Mouse (Mus musculus) myocyte (in vitro differentiated cells): ENCODE data around the gene Dnph1. TPM values are rescaled to one million over a fixed set of nuclear protein-coding genes. Genes with fewer than 3 reads are reported as not detected.
A peak's percentile ranks its signal among the peaks of the same experiment; 100 is the strongest.

Source experiments
- H3K27me3 ChIP-seq: one replicate; pipeline ENCODE4 v1.6.1; 2011; ENCODE audit not compliant: control insufficient read depth, insufficient read depth, insufficient read length
- H3K36me3 ChIP-seq: one replicate; pipeline ENCODE4 v1.6.1; 2011; ENCODE audit not compliant: control insufficient read depth, insufficient read depth
- H3K4me2 ChIP-seq: one replicate; pipeline ENCODE4 v1.6.1; 2011; ENCODE audit warnings: low read depth, control low read depth
- H3K4me3 ChIP-seq: one replicate; pipeline ENCODE4 v1.5.1; 2011; ENCODE audit warnings: mild to moderate bottlenecking, control low read depth, moderate library complexity
- H3K79me2 ChIP-seq: one replicate; pipeline ENCODE4 v1.6.1; 2011; ENCODE audit not compliant: control insufficient read depth, insufficient read depth
- H3ac ChIP-seq: one replicate; pipeline ENCODE4 v1.6.1; 2011; ENCODE audit not compliant: control insufficient read depth, insufficient read length
- CEBPB ChIP-seq: IDR thresholded peaks from 2 replicates; pipeline ENCODE4 v1.6.1; 2011; ENCODE audit warnings: mild to moderate bottlenecking, moderate library complexity; ENCODE audit not compliant: poor library complexity, insufficient read depth, severe bottlenecking
- E2F4 ChIP-seq: IDR thresholded peaks from one replicate; pipeline ENCODE4 v1.6.1; 2011; ENCODE audit warnings: mild to moderate bottlenecking, control low read depth, moderate library complexity; ENCODE audit not compliant: insufficient read depth
- MAX ChIP-seq: IDR thresholded peaks from one replicate; pipeline ENCODE4 v1.6.1; 2011; ENCODE audit warnings: low read depth, mild to moderate bottlenecking, control low read depth
- MYOD1 ChIP-seq, 3 experiments: IDR thresholded peaks; one replicate each; pipeline ENCODE4 v1.6.1; 2011; ENCODE audit warnings: control low read depth in 2 of 3, low read depth in 2 of 3, mild to moderate bottlenecking in 2 of 3, moderate library complexity in 1 of 3; ENCODE audit not compliant: insufficient read length in 2 of 3, control insufficient read depth in 1 of 3
- MYOG ChIP-seq, 3 experiments: IDR thresholded peaks; one replicate each; pipeline ENCODE4 v1.6.1; 2011; ENCODE audit warnings: control low read depth in 2 of 3, low read depth in 2 of 3, mild to moderate bottlenecking in 2 of 3; ENCODE audit not compliant: insufficient read length in 2 of 3, control insufficient read depth in 1 of 3, insufficient read depth in 1 of 3
- POLR2A ChIP-seq: IDR thresholded peaks from one replicate; pipeline ENCODE4 v1.6.1; 2011; ENCODE audit warnings: low read depth, mild to moderate bottlenecking, control low read depth, moderate library complexity; ENCODE audit not compliant: insufficient read length
- POLR2AphosphoS2 ChIP-seq: IDR thresholded peaks from one replicate; pipeline ENCODE4 v1.6.1; 2011; ENCODE audit warnings: low read depth, control low read depth; ENCODE audit not compliant: insufficient read length
- REST ChIP-seq: IDR thresholded peaks from one replicate; pipeline ENCODE4 v1.6.1; 2011; ENCODE audit warnings: mild to moderate bottlenecking, control low read depth, moderate library complexity; ENCODE audit not compliant: insufficient read depth, insufficient read length
- SRF ChIP-seq: IDR thresholded peaks from one replicate; pipeline ENCODE4 v1.6.1; 2011; ENCODE audit warnings: low read depth; ENCODE audit not compliant: control insufficient read depth, insufficient read length
- TCF12 ChIP-seq: IDR thresholded peaks from one replicate; pipeline ENCODE4 v1.6.1; 2011; ENCODE audit warnings: mild to moderate bottlenecking, control low read depth; ENCODE audit not compliant: poor library complexity, insufficient read depth, severe bottlenecking
- TCF3 ChIP-seq: IDR thresholded peaks from one replicate; pipeline ENCODE4 v1.6.1; 2011; ENCODE audit warnings: low read depth, control low read depth; ENCODE audit not compliant: insufficient read length
- USF1 ChIP-seq: IDR thresholded peaks from one replicate; pipeline ENCODE4 v1.6.1; 2011; ENCODE audit warnings: low read depth, mild to moderate bottlenecking, control low read depth, moderate library complexity
- polyA plus RNA-seq: library from polyadenylated mRNA; unstranded; fragments of >200 nt; fragmentation: generic; extraction: Trizol; gene quantifications from one replicate; pipeline ENCODE4 v1.2.1, GENCODE M21; 2012; ENCODE audit warnings: missing spikeins

The Dnph1 gene
- 22.6 TPM for polyA plus RNA-seq

DNA sequence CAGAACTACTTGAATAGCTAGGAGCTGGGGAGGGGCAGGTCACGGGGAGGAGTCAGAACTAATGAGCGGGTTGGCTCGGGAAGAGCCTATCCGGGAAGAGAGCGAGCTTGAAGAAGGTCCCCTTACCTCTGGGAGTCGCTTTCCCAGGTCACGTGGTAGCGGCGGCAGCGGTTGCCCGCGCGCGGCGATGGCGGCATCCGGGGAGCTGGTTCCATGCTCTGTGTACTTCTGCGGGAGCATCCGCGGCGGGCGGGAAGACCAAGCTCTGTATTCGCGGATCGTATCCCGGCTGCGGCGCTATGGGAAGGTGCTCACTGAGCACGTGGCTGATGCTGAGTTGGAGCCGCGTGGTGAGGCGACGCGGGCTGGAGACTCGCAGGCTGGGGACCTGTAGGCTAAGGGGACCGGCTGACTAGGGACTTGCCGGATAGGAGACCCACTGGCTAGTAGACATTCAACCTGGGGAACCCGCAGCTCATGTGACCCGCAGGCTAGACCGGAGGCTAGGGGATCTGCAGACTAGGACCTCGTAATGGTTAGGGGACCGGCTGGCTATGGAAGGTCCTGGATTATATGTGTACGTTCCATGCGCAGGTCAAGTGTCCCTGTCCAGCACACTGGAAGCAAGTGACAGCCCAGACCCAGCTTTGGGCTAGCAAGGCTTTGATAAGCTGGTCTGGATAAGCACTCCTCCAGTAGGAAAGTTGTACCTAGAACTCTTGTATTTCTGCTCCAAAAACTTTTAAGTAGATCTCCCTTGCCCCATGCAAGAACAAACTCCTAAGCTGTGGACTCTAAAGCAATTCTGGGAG, at the start of gene Dnph1:
Gene Dnph1, plus strand, starts transcription at position 89 of the 812 bp plus-strand sequence.
- peak; percentile 63 for TF ChIP-seq REST
- peak; percentile 80 for TF ChIP-seq POLR2A
- no peak for TF ChIP-seq MYOD1 (IDR thresholded peaks at IDR 0.05; ENCODE audit: control insufficient read depth in 1 of 3, insufficient read length in 2 of 3, low read depth in 2 of 3)
- TF ChIP-seq MYOG (IDR thresholded peaks at IDR 0.05; ENCODE audit: control insufficient read depth in 1 of 3, insufficient read depth in 1 of 3, insufficient read length in 2 of 3, low read depth in 2 of 3): peak in 1 of 3 experiments; percentile 21
- TF ChIP-seq POLR2AphosphoS2: no peak
- TF ChIP-seq USF1: peak; percentile 89
- no peak for TF ChIP-seq MAX
- no peak for TF ChIP-seq E2F4
- H3K36me3 ChIP-seq: no peaks in the 10 kb centered on the region
- H3ac ChIP-seq: peak within 1 kb of the TSS; percentile 10
- no peaks in the 10 kb centered on the region for H3K79me2 ChIP-seq
- H3K4me2 ChIP-seq: peak within 1 kb of the TSS; percentile 75
- H3K27me3 ChIP-seq: peaks cover 25% of the 10 kb centered on the region
- peak within 1 kb of the TSS; percentile 37 for H3K4me3 ChIP-seq

GRCm38 (mm10) chr17:46452683-46453082, 43.8 kb upstream of the Dnph1 start:
- no peak for TF ChIP-seq MYOD1 (IDR thresholded peaks at IDR 0.05; ENCODE audit: control insufficient read depth in 1 of 3, insufficient read length in 2 of 3, low read depth in 2 of 3)
- TF ChIP-seq CEBPB: no peak
- TF ChIP-seq POLR2A: no peak
- no peak for TF ChIP-seq REST
- no peak for TF ChIP-seq MYOG (IDR thresholded peaks at IDR 0.05; ENCODE audit: control insufficient read depth in 1 of 3, insufficient read depth in 1 of 3, insufficient read length in 2 of 3, low read depth in 2 of 3)
- TF ChIP-seq TCF3: no peak
- TF ChIP-seq SRF: no peak
- TF ChIP-seq E2F4: no peak
- TF ChIP-seq MAX: no peak
- TF ChIP-seq POLR2AphosphoS2: no peak
- TF ChIP-seq USF1: no peak
- no peak for TF ChIP-seq TCF12
- no peak overlapping the region for H3K4me3 ChIP-seq
- no peak overlapping the region for H3ac ChIP-seq

GRCm38 (mm10) chr17:46453302-46453948, 43.1 kb upstream of the Dnph1 start:
- H3K4me2 ChIP-seq: no peak overlapping the region

More at GRCm38 (mm10) chr17:46452683-46453082, 43.8 kb upstream of the Dnph1 start:
- no peaks in the 10 kb centered on the region for H3K79me2 ChIP-seq
- no peaks in the 10 kb centered on the region for H3K36me3 ChIP-seq
- H3K27me3 ChIP-seq: peaks cover 80% of the 10 kb centered on the region
- H3K4me2 ChIP-seq: no peak overlapping the region

DNA sequence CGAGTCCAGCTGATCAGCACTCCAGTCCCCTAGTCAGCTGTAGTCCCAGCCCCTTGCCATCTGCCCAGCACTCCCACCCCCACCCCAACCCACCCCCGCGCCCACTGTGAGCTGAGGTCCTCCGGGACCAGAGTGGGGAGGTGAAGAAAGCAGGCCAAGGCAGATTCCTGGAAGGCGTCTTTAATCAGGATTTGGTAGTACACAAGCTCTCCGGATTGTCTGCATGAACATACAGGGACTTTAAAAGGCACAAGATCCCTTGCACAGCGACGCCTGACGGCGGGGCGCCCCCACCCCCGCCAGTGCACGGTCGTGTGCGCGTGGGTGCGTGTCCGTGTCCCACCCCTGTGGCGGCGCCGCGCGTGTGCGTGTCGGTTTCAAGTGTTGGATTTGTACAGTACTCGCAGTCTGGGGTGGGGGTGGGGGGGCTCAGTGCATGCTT, 42.5 kb upstream of the Dnph1 start:
- Histone ChIP-seq H3K27me3 (peaks cover 77% of the 10 kb centered on the region), H3K79me2 (no peaks in the 10 kb centered on the region), H3ac (no peak overlapping the region), H3K36me3 (no peaks in the 10 kb centered on the region), H3K4me3 (no peak overlapping the region), H3K4me2 (no peak overlapping the region)
- TF ChIP-seq SRF: no peak
- no peak for TF ChIP-seq MAX
- TF ChIP-seq E2F4: no peak
- TF ChIP-seq CEBPB: no peak
- no peak for TF ChIP-seq POLR2A

More at GRCm38 (mm10) chr17:46453302-46453948, 43.1 kb upstream of the Dnph1 start:
- Histone ChIP-seq H3K79me2 (no peaks in the 10 kb centered on the region), H3K27me3 (peaks cover 80% of the 10 kb centered on the region), H3ac (no peak overlapping the region), H3K36me3 (no peaks in the 10 kb centered on the region), H3K4me3 (no peak overlapping the region)
- TF ChIP-seq MYOD1 (IDR thresholded peaks at IDR 0.05; ENCODE audit: control insufficient read depth in 1 of 3, insufficient read length in 2 of 3, low read depth in 2 of 3) (no peak), POLR2AphosphoS2 (no peak), USF1 (no peak), MAX (no peak), E2F4 (no peak), POLR2A (no peak), TCF3 (no peak), SRF (no peak), CEBPB (no peak), TCF12 (no peak), REST (no peak), MYOG (IDR thresholded peaks at IDR 0.05; ENCODE audit: control insufficient read depth in 1 of 3, insufficient read depth in 1 of 3, insufficient read length in 2 of 3, low read depth in 2 of 3) (no peak)
